Mouse (Mus musculus): Measurements from ENCODE around the gene Cep295nl.

DNA sequence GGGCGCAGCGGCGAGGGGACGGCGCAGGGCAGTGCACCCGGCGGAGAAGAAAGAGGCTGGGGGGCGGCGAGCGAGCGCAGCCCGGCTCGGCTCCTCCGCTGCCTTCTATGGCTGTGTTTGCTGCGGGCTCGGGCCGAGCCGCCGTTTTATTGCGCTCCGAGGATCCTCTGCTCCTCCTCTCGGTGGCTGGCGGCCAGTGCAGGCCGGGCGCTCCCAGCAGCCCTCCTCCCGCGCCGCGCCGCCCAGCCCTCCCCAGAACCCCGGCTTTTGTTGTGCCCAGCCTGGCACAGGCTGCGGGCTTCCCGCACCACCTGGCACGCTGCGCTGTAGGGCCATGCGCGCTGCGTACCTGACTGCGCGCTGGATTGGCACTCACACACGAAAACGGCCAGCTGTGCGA lies 12.9 kb upstream of the Cep295nl start:
- no peak for TF ChIP-seq FLI1 (IDR thresholded peaks at IDR 0.05; ENCODE audit: low read length)
- no peak for TF ChIP-seq GATA1 (IDR thresholded peaks at IDR 0.05; ENCODE audit: borderline replicate concordance, low read length)

All from megakaryocyte, embryonic 14.5 days (primary cell).